ENCODE assay signal across 20 mouse cellular contexts in genomic region chr14:13861416-13861815, GRCm38 (mm10). TPM values are rescaled to one million over a fixed set of nuclear protein-coding genes. Genes with fewer than 3 reads are reported as not detected.
"Had no signal": no experiment of that assay in that cellular context is flagged by ENCODE, and none has a peak within 500 bp of the region (broad histone marks: within the 10 kb centered on the region; RNA-seq: fewer than 3 reads in every experiment).

No protein-coding gene starts in this region.

- H3K4me1 ChIP-seq: liver, embryonic 15.5 days; megakaryocyte, embryonic 14.5 days; midbrain, embryonic 12.5 days; neural tube, embryonic 12.5 days; stomach, embryonic 15.5 days had no signal

- ATAC-seq: liver, postnatal 0 days; midbrain, embryonic 16.5 days had no signal

- H3K4me2 ChIP-seq: liver, embryonic 15.5 days; midbrain, embryonic 12.5 days; neural tube, embryonic 12.5 days; stomach, embryonic 15.5 days had no signal

- H3K36me3 ChIP-seq: liver, embryonic 15.5 days; midbrain, embryonic 12.5 days; neural tube, embryonic 12.5 days; stomach, embryonic 15.5 days had no signal

- DNase-seq: liver, postnatal 0 days; lung, adult 2 months; lung, postnatal 10 days; lung, postnatal 36 days; midbrain, embryonic 14.5 days; right cerebral cortex, postnatal 14 days; thymus, adult 2 months; thymus, postnatal 25 days; thymus, postnatal 4 days had no signal

- H3K9me3 ChIP-seq: liver, embryonic 15.5 days; megakaryocyte, embryonic 14.5 days; midbrain, embryonic 12.5 days; neural tube, embryonic 12.5 days; stomach, embryonic 15.5 days had no signal

- H3K9ac ChIP-seq: liver, embryonic 15.5 days; liver, postnatal 0 days; midbrain, embryonic 12.5 days; neural tube, embryonic 12.5 days; stomach, embryonic 15.5 days had no signal

- H3K27ac ChIP-seq: liver, embryonic 15.5 days; macrophage; midbrain, embryonic 12.5 days; neural tube, embryonic 12.5 days; stomach, embryonic 15.5 days; stomach, postnatal 0 days had no signal

- H3K27me3 ChIP-seq: liver, embryonic 15.5 days; megakaryocyte, embryonic 14.5 days; midbrain, embryonic 12.5 days; neural tube, embryonic 12.5 days; stomach, embryonic 15.5 days had no signal

- H3K4me3 ChIP-seq: liver, embryonic 15.5 days; megakaryocyte, embryonic 14.5 days; midbrain, embryonic 12.5 days; neural tube, embryonic 12.5 days; stomach, embryonic 15.5 days had no signal

RNA-seq across cellular contexts. Expression of gene Gm281, which starts 52.9 kb away (rescaled TPM):
- polyA plus RNA-seq: liver, embryonic 15.5 days; liver, postnatal 0 days; macrophage; midbrain, embryonic 12.5 days; midbrain, embryonic 14.5 days; midbrain, embryonic 16.5 days; neural tube, embryonic 14.5 days; spleen, adult 2 months; stomach, embryonic 15.5 days; stomach, postnatal 0 days; urinary bladder, adult 2 months had no signal
